ENCODE assay signal across 29 mouse cellular contexts in the genomic region with DNA sequence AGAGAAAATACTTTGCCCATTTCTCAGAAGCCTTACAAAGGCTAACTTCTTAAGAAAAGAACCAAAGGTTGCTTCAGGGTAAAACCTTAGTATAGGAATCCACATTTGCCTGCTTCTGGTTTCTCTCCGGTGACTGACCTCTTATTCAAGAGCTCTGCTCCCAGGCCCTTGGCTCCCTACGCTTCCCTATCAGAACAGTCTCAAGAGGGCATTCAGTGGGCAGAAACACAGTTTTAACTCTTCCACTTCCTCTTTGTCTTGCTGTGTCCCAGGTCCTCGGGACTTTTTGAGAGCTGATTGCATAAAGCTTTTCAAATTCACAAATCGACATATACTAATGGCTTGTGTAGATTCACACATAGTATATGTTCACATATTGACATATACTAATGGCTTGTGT.
DNase-seq lines count a peak whose midpoint lies in the region; ATAC-seq and TF ChIP-seq lines count a peak whose summit lies in the region.
"Had no signal": no experiment of that assay in that cellular context is flagged by ENCODE, and none has a peak within 500 bp of the region (broad histone marks: within the 10 kb centered on the region; RNA-seq: fewer than 3 reads in every experiment).

No protein-coding gene starts in this region.

- TF ChIP-seq CTCF in heart, postnatal 0 days (IDR thresholded peaks at IDR 0.05; ENCODE audit: low read depth): no peak
- no peak for TF ChIP-seq CTCF in heart, adult 2 months (IDR thresholded peaks at IDR 0.05)
- TF ChIP-seq CTCF in MEL (IDR thresholded peaks at IDR 0.05 in 2 of 3, conservative IDR thresholded peaks at IDR 0.05 in 1 of 3; ENCODE audit: control insufficient read depth in 1 of 3, insufficient read depth in 1 of 3, low read depth in 2 of 3, low read length in 3 of 3, poor library complexity in 1 of 3, severe bottlenecking in 1 of 3): no peak

- no peak for TF ChIP-seq POLR2A in heart, adult 2 months (IDR thresholded peaks at IDR 0.05; ENCODE audit: insufficient read depth, low read depth, low read length)
- TF ChIP-seq POLR2A in MEL (IDR thresholded peaks at IDR 0.05; ENCODE audit: control insufficient read depth in 1 of 2, insufficient read depth in 1 of 2, low read depth in 1 of 2, low read length in 2 of 2, poor library complexity in 1 of 2): no peak

- WGBS in heart, embryonic 13.5 days: 49% methylated on average over 4 of the region's 4 CpGs
- WGBS in heart, postnatal 0 days: 41% methylated on average over 4 of the region's 4 CpGs
- 51% methylated on average over 4 of the region's 4 CpGs for WGBS in heart, adult 2 months
- WGBS in neural tube, embryonic 15.5 days: 86% methylated on average over 4 of the region's 4 CpGs

- no peak for ATAC-seq in heart, embryonic 13.5 days (ENCODE audit: extremely low read depth, insufficient number of reproducible peaks, low FRiP score, low TSS enrichment)
- ATAC-seq in heart, postnatal 0 days (ENCODE audit: insufficient read depth, low read depth): no peak
- peak; percentile 58 for ATAC-seq in granulocyte monocyte progenitor cell, adult 5-6 weeks (replicated peaks; ENCODE audit: poor library complexity, severe bottlenecking)
- ATAC-seq in neural tube, embryonic 15.5 days (ENCODE audit: low FRiP score): no peak
- ATAC-seq: activated CD4-positive, CD25-positive, alpha-beta regulatory T cell, adult 4 months; CD4-positive, CD25-positive, alpha-beta regulatory T cell, adult 4 months; forebrain, embryonic 15.5 days; hindbrain, postnatal 0 days; inflammation-experienced regulatory T-cells, adult 6 months; intestine, embryonic 16.5 days had no signal

- TF ChIP-seq EP300 in heart, postnatal 0 days (IDR thresholded peaks at IDR 0.05; ENCODE audit: low read depth): no peak
- no peak for TF ChIP-seq EP300 in heart, adult 2 months (IDR thresholded peaks at IDR 0.05; ENCODE audit: insufficient read depth, low read depth, low read length)
- no peak for TF ChIP-seq EP300 in MEL (IDR thresholded peaks at IDR 0.05; ENCODE audit: low read depth in 1 of 2, low read length in 2 of 2)

- DNase-seq in heart, postnatal 36 days: no peak
- DNase-seq in heart, postnatal 0 days (ENCODE audit: low spot score): no peak
- DNase-seq in heart, adult 2 months: no peak
- DNase-seq in MEL (ENCODE audit: low read depth, low spot score): peak; percentile 18
- no peak for DNase-seq in retina, embryonic 14.5 days (ENCODE audit: low spot score)
- DNase-seq: adrenal gland, adult 8-10 months; adrenal gland, postnatal 25 days; cerebellum, adult 11-12 months; cerebellum, adult 8-10 months; cerebellum, postnatal 10 days; cerebellum, postnatal 36 days; embryo, embryonic 11 days; gastrocnemius, postnatal 25 days; heart, postnatal 4 days had no signal

- H3K4me1 ChIP-seq in heart, embryonic 13.5 days: peaks cover 63% of the 10 kb centered on the region
- peaks cover 20% of the 10 kb centered on the region for H3K4me1 ChIP-seq in heart, postnatal 0 days (ENCODE audit: control insufficient read depth, insufficient read depth)
- peaks cover 8% of the 10 kb centered on the region for H3K4me1 ChIP-seq in heart, adult 2 months (ENCODE audit: control insufficient read depth, insufficient read depth, low read length)
- no peaks in the 10 kb centered on the region; a peak in 1 of 4 replicates for H3K4me1 ChIP-seq in MEL (ENCODE audit: control insufficient read depth in 1 of 2, insufficient read depth in 2 of 2, low read length in 2 of 2)
- H3K4me1 ChIP-seq in neural tube, embryonic 15.5 days: peaks cover 25% of the 10 kb centered on the region

- no peak for TF ChIP-seq RAD21 in MEL (IDR thresholded peaks at IDR 0.05; ENCODE audit: low read depth, low read length)

- H3K4me3 ChIP-seq in heart, embryonic 13.5 days: no peak overlapping the region
- H3K4me3 ChIP-seq in heart, postnatal 0 days (ENCODE audit: low read depth, low read length): no peak overlapping the region
- no peak overlapping the region for H3K4me3 ChIP-seq in heart, adult 2 months
- no peak overlapping the region for H3K4me3 ChIP-seq in MEL (ENCODE audit: control insufficient read depth in 1 of 2, insufficient read depth in 1 of 2, low read depth in 2 of 2, low read length in 2 of 2)
- H3K4me3 ChIP-seq in neural tube, embryonic 15.5 days (replicated peaks): no peak overlapping the region
- H3K4me3 ChIP-seq: embryonic facial prominence, embryonic 10.5 days; embryonic facial prominence, embryonic 13.5 days; erythroblast, embryonic 14.5 days; forebrain, embryonic 12.5 days; forebrain, embryonic 15.5 days; heart, embryonic 10.5 days had no signal

- intact Hi-C loops in heart, postnatal 36 days (cut with DNase I): no loop called here
- intact Hi-C loops in heart, adult 2 months (cut with DNase I): loop anchor here (10.0 kb wide), 2 partner anchors 120 to 190 kb away; no protein-coding TSS in a partner anchor

- 0 out of 2 replicates have a peak, but pooled peaks cover 1% of the 10 kb centered on the region for H3K79me2 ChIP-seq in heart, adult 2 months (replicated peaks; ENCODE audit: control insufficient read depth, insufficient read depth, low read length)
- peaks cover 2% of the 10 kb centered on the region; the same call in 1 of the 2 replicates for H3K79me2 ChIP-seq in MEL (ENCODE audit: control insufficient read depth, insufficient read depth, low read length, poor library complexity)

- H3K9me3 ChIP-seq in heart, embryonic 13.5 days: no peaks in the 10 kb centered on the region
- no peaks in the 10 kb centered on the region for H3K9me3 ChIP-seq in heart, postnatal 0 days (replicated peaks; ENCODE audit: control insufficient read depth, low read length)
- H3K9me3 ChIP-seq in MEL (replicated peaks; ENCODE audit: insufficient read depth, low read length): no peaks in the 10 kb centered on the region
- H3K9me3 ChIP-seq in neural tube, embryonic 15.5 days (replicated peaks): no peaks in the 10 kb centered on the region
- H3K9me3 ChIP-seq: embryonic facial prominence, embryonic 10.5 days; embryonic facial prominence, embryonic 13.5 days; forebrain, embryonic 12.5 days; forebrain, embryonic 15.5 days; heart, embryonic 10.5 days had no signal

- H3K9ac ChIP-seq in heart, embryonic 13.5 days: no peak overlapping the region
- H3K9ac ChIP-seq in heart, postnatal 0 days (replicated peaks; ENCODE audit: low read depth, low read length): no peak overlapping the region
- H3K9ac ChIP-seq in heart, adult 2 months (ENCODE audit: low read depth, low read length): no peak overlapping the region
- no peak overlapping the region for H3K9ac ChIP-seq in MEL (ENCODE audit: control insufficient read depth, low read depth, low read length, poor library complexity, severe bottlenecking)
- H3K9ac ChIP-seq in neural tube, embryonic 15.5 days (replicated peaks): no peak overlapping the region
- H3K9ac ChIP-seq: embryonic facial prominence, embryonic 13.5 days; forebrain, embryonic 12.5 days; forebrain, embryonic 15.5 days; hindbrain, embryonic 14.5 days had no signal

- H3K27me3 ChIP-seq in heart, embryonic 13.5 days (replicated peaks): no peaks in the 10 kb centered on the region
- H3K27me3 ChIP-seq in heart, postnatal 0 days (ENCODE audit: control insufficient read depth, insufficient read depth, low read length): no peaks in the 10 kb centered on the region
- no peaks in the 10 kb centered on the region for H3K27me3 ChIP-seq in heart, adult 2 months (ENCODE audit: control insufficient read depth, insufficient read depth, low read length)
- no peaks in the 10 kb centered on the region for H3K27me3 ChIP-seq in MEL (ENCODE audit: control insufficient read depth in 1 of 2, insufficient read depth in 2 of 2, low read length in 2 of 2)
- H3K27me3 ChIP-seq in neural tube, embryonic 15.5 days (replicated peaks): no peaks in the 10 kb centered on the region
- H3K27me3 ChIP-seq: embryonic facial prominence, embryonic 13.5 days; forebrain, embryonic 15.5 days had no signal

- H3K27ac ChIP-seq in heart, embryonic 13.5 days (replicated peaks): 0 out of 2 replicates have a peak overlapping the region, but pooled peaks have one; percentile 28
- H3K27ac ChIP-seq in heart, postnatal 0 days (ENCODE audit: low read depth): 0 out of 2 replicates have a peak overlapping the region, but pooled peaks have one; percentile 20
- H3K27ac ChIP-seq in heart, adult 2 months: no peak overlapping the region
- H3K27ac ChIP-seq in MEL (ENCODE audit: control insufficient read depth, low read depth, low read length): no peak overlapping the region
- H3K27ac ChIP-seq in neural tube, embryonic 15.5 days (replicated peaks): no peak overlapping the region
- H3K27ac ChIP-seq: embryonic facial prominence, embryonic 10.5 days; embryonic facial prominence, embryonic 13.5 days; forebrain, embryonic 12.5 days; forebrain, embryonic 15.5 days; heart, embryonic 10.5 days; hindbrain, embryonic 14.5 days; hindbrain, postnatal 0 days had no signal

- no peak overlapping the region; the same call in 1 of the 2 replicates for H3K4me2 ChIP-seq in heart, embryonic 13.5 days
- no peak overlapping the region for H3K4me2 ChIP-seq in heart, postnatal 0 days (ENCODE audit: low read depth, low read length)
- H3K4me2 ChIP-seq in neural tube, embryonic 15.5 days: no peak overlapping the region
- H3K4me2 ChIP-seq: embryonic facial prominence, embryonic 13.5 days; forebrain, embryonic 12.5 days; forebrain, embryonic 15.5 days; hindbrain, embryonic 14.5 days had no signal

- peaks cover 22% of the 10 kb centered on the region for H3K36me3 ChIP-seq in heart, embryonic 13.5 days
- H3K36me3 ChIP-seq in heart, postnatal 0 days (replicated peaks; ENCODE audit: control insufficient read depth, insufficient read depth, low read length): no peaks in the 10 kb centered on the region
- peaks cover 15% of the 10 kb centered on the region for H3K36me3 ChIP-seq in heart, adult 2 months (ENCODE audit: control insufficient read depth, insufficient read depth, low read length)
- no peaks in the 10 kb centered on the region for H3K36me3 ChIP-seq in MEL (ENCODE audit: control insufficient read depth in 1 of 2, insufficient read depth in 2 of 2, low read length in 2 of 2)
- no peaks in the 10 kb centered on the region for H3K36me3 ChIP-seq in neural tube, embryonic 15.5 days
- H3K36me3 ChIP-seq: embryonic facial prominence, embryonic 10.5 days; embryonic facial prominence, embryonic 13.5 days; forebrain, embryonic 12.5 days; forebrain, embryonic 15.5 days had no signal

TF ChIP-seq in MEL, 35 proteins besides CTCF, POLR2A, EP300 and RAD21 (continues in another document):
- TF ChIP-seq NELFE (IDR thresholded peaks at IDR 0.05; ENCODE audit: low read depth, low read length) (no peak), ZC3H11A (IDR thresholded peaks at IDR 0.05; ENCODE audit: low read depth, low read length) (no peak), KAT2A (conservative IDR thresholded peaks at IDR 0.05; ENCODE audit: low read depth, low read length) (no peak), POLR2AphosphoS2 (IDR thresholded peaks at IDR 0.05; ENCODE audit: low read length) (no peak), JUND (IDR thresholded peaks at IDR 0.05; ENCODE audit: low read depth, low read length) (no peak), TAL1 (IDR thresholded peaks at IDR 0.05; ENCODE audit: low read length) (no peak), E2F4 (IDR thresholded peaks at IDR 0.05; ENCODE audit: borderline replicate concordance, low read depth, low read length) (no peak), BHLHE40 (IDR thresholded peaks at IDR 0.05; ENCODE audit: borderline replicate concordance, low read depth, low read length) (no peak), SIN3A (IDR thresholded peaks at IDR 0.05; ENCODE audit: low read length) (no peak)

Comparison
In these comparisons a context has a peak if more than half of its experiments do, and no peak if none do; other contexts are left out.
1. H3K27ac ChIP-seq: peak in heart, embryonic 13.5 days (single experiment) and heart, postnatal 0 days (single experiment); none in heart, adult 2 months (single experiment), MEL (single experiment) and neural tube, embryonic 15.5 days (single experiment).